Mouse (Mus musculus) megakaryocyte, embryonic 14.5 days (primary cell): ENCODE results near the gene Mex3a.

Experiments
- FLI1 ChIP-seq: IDR thresholded peaks from 2 replicates; pipeline ENCODE4 v1.6.1; 2012; ENCODE audit warnings: low read length, inconsistent platforms, mixed read lengths
- GATA1 ChIP-seq: IDR thresholded peaks from 3 replicates; pipeline ENCODE4 v1.6.1; 2012; ENCODE audit warnings: mixed read lengths, low read length, inconsistent platforms, borderline replicate concordance

GRCm38 (mm10) chr3:88573810-88574209 is 41.6 kb downstream of the Mex3a start:
- TF ChIP-seq GATA1: no peak
- TF ChIP-seq FLI1: no peak
